Mouse (Mus musculus): ENCODE data around the gene Hsd17b14.
A peak's percentile ranks its signal among the peaks of the same experiment; 100 is the strongest.
"Not testable (repeated sequence)": the region's sequence is repeated elsewhere in the genome, so short reads cannot be mapped to it uniquely, and the experiment has no call there.

The Hsd17b14 gene

GRCm38 (mm10) chr7:45554744-45555143, at the start of gene Hsd17b14:
Gene Hsd17b14, plus strand, starts transcription at chr7:45554893.
- DNase-seq (ENCODE audit: low spot score in 2 of 2): no peak

- DNase-seq (ENCODE audit: low spot score in 2 of 2): no peak
These were observed 47.1 kb upstream of the Hsd17b14 start for GRCm38 (mm10) chr7:45507583-45507982.

DNA sequence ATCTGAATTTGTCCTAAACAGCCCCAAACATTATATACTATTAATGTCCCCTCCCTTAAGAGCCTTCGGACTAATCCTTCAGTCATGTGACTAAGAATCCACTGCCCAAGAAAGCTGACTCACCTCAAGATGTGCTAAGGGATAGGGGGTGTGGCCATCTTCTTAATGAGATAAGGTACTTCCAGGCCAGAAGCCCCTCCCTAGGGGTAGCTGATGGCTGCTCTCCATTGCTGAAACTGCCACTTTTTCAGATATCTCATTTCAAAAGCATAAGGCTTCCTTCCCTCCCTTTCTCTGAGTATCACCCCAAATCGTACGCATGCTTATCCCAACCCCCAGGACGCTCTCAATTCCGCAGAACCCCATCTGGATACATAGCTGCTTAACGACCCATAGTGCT, 46.1 kb upstream of the Hsd17b14 start:
- no peak for DNase-seq (ENCODE audit: low spot score in 2 of 2)

- DNase-seq (ENCODE audit: low spot score in 2 of 2): no peak
These were observed 45.4 kb upstream of the Hsd17b14 start for GRCm38 (mm10) chr7:45509181-45509882.

DNA sequence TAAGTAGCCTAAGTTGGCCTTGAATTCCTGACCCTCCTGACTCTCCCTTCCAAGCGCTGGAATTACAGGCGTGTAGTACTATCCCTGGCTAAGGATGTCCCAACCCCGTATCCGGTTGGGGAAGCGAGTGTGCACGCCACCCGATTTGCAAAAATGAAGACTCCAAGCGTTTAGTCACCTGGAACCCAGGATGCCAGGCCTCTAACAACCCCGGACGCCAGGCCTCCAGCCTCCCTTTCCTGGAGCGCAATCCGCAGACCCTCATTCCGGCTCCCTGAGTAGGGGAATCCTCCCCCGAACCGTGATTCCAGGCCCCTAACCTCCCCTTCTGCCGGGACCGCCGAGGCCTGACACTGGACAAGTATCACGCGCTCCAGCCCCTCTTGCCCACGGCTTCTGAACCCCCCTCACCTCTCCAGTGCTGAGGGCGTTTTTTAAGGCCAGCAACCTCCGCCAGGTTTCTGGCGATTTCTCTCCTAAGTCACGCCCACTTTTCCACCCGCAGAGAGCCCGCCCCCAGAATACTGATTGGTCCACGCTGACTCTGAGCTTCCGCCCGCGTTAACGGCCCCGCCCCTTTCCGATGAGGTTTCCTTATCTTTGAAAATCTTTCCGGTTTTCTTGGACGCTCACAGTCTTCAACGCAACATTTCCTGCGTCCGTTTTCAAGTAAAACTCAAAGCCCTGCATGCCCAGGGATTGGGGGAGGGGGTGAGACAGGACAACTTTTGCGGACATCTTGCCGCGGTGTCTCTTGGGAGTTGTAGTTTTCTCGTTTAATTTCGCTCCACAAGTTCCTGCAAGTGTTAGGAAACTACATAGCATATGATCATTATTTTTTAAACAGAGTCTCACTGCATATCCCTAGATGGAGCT, 44.5 kb upstream of the Hsd17b14 start, which contains the start of gene Nucb1:
Gene Nucb1 (minus strand): TSS at position 495 of the 876 bp plus-strand sequence.
- peak; percentile 83 to 89 for DNase-seq (ENCODE audit: low spot score in 2 of 2)

GRCm38 (mm10) chr7:45514411-45514810, 40.3 kb upstream of the Hsd17b14 start:
- no peak for DNase-seq (ENCODE audit: low spot score in 2 of 2)

GRCm38 (mm10) chr7:45515436-45515835, 39.3 kb upstream of the Hsd17b14 start:
- no peak for DNase-seq (ENCODE audit: low spot score in 2 of 2)

GRCm38 (mm10) chr7:45516846-45517245, 37.8 kb upstream of the Hsd17b14 start:
- DNase-seq (ENCODE audit: low spot score in 2 of 2): not testable (repeated sequence)

- no peak for DNase-seq (ENCODE audit: low spot score in 2 of 2)
These were observed 36.1 kb upstream of the Hsd17b14 start for GRCm38 (mm10) chr7:45518618-45519017.

DNA sequence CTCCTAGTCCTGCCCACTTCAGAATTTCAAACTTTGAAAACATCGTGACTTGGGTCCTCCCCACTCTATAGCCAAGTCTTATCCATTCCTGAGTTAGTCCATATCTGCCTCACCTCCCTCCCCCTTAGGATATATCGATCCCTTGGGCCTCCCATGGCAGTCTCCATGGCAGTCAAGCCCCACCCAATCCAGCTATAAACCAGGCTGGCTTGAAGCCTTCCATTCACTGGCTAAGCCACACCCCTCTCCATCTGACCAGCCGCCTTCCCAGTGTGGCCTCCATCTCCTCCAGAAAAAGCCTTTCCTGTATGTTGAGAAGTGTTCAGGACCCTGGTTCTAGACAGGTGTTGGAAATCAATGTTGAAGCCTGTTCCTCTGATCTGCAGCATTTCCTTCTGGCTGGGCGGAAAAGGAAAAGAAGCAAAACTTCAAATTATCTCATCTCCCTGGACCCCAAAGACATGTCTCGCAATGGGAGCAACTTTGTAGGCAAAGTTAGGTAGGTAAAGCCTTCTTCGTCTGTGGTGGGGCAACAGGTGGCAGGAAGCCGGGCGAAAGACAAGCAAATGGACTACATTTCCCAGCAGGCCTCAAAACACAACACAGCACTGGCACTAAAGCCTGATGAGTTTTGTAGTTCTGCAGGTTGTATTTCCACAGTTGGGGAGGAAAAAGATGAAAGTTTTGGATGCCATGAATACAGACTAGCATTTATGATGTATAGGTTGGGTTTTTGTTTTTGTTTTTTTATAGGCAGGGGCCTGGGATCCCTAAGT, 35.2 kb upstream of the Hsd17b14 start:
- no peak for DNase-seq (ENCODE audit: low spot score in 2 of 2)

GRCm38 (mm10) chr7:45520605-45521004, 34.1 kb upstream of the Hsd17b14 start:
- DNase-seq (ENCODE audit: low spot score in 2 of 2): no peak

GRCm38 (mm10) chr7:45521728-45522184, 32.9 kb upstream of the Hsd17b14 start:
- DNase-seq (ENCODE audit: low spot score in 2 of 2): peak; percentile 87 to 92

DNA sequence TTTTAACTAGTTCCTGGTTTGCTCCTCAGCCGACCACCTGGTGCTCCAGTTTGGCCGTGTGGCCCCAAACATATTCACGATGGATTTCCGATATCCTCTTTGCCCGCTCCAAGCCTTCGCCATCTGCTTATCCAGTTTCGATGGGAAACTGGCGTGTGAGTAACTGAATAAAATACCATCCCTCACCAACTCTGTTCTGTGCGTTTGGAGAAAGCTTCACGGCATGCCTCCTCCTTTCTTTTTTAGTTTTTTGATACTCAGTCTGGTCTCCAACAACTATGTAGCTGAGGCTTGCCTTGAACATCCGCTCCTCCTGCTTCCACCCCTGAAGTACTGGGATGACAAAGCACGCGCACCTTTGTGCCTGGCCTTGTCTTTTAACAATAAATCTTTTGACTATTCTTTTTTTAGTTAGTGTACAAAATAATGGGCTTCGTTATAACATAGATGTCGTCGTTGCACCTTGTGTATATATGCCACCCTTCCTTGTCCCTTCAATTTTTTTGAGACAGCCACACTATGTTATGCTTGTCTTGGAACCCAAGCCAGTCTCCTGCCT, 32.4 kb upstream of the Hsd17b14 start:
- DNase-seq (ENCODE audit: low spot score in 2 of 2): no peak

GRCm38 (mm10) chr7:45522957-45523676, 31.6 kb upstream of the Hsd17b14 start:
- no peak for DNase-seq (ENCODE audit: low spot score in 2 of 2)

DNA sequence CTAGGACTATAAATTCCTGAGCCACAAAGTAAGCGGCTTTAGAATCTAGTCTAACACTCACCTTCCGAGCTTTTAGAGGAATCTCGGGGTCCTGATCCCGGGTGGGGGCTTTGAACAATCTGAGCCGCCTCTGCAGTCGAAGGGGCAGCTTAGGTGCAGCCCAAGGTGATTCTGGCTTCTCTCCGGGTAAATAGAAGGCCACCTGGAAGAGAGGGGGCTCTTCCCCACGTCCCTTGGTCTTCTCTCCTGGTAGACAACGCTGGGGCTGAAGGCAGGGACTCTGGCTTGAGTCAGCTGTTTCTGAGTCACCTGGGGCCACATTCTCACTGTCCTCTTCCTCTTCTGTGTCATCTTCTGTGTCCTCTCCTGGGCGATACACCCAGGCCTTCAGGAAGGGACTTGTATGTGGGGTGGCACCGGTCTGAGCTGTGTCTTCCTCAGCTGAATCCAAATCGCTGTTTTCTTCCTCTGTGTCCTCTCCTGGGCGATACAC, 31.0 kb upstream of the Hsd17b14 start:
- DNase-seq (ENCODE audit: low spot score in 2 of 2): no peak

DNA sequence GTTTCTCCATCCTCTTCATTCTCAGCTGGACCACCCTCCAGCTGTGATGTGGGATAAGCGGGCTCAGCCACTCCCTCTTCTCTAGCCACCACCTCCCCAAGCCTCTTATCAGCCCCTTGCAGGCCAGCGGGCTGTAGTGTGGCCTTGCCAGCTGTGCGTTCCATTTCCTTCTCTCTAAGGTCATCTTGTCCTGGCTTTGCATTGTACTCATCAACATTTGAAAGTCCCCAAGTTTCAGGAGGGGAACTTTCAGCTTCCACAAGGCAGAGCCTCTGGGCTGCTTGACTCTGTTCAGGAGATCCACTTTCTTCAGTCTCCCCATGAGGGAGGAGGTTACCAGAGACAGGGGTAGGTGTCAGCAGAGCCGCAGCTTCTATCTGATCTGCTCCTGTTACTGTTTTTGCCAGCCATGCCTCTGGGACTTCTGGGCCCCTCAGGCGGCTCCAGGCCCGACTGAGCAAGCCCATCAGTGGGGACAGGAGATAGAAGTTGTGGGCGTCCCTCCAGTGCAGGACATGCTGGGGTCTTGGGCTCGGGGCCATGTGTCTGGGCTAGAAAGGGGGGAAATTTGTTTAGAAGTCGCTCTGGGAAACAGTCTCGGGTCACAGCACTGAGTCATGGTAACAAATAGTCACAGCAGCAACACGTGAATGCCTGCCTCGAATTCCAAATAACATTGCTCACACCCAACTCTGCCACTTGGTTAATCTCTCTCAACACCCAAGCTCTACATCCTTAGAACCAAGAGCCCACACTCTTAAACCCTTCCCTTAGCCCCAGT, 29.7 kb upstream of the Hsd17b14 start:
- no peak for DNase-seq (ENCODE audit: low spot score in 2 of 2)

DNA sequence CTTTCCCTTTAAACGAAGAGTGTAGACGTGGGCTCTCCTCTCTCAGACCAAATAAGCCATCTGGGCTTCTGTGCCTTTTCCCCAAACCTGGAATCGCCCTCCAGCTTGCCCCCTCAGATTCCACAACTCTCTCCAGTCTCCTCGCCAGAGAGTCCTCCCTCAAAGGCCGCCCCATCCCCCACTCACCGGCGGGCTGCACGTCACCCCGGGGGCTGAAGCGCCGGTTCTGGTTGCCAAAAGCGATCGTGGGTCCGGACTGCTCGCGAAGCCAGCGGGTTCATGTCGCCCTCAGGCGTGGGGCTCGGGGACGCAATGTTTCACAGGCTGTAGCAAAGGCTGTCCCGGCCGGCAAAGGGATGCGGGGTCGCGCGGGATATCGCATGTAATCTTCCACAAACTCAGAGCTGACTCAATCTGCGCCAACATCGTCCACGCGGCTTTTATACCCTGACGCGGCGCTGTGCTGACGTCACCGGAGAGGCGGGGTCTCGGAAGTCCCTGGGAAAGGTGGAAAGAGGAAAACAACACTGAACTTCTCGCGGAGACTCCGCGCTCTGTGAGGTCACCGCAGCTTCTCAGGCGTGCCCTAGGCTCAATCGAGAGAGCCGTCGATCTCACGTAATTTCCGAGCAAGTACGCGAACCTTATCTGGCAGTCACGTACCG, 28.8 kb upstream of the Hsd17b14 start, which contains the start of the genes Ppp1r15a and Plekha4:
Gene Ppp1r15a (minus strand): TSS at position 460 of the 665 bp plus-strand sequence.
Gene Plekha4 (plus strand): TSS at position 522 of the 665 bp plus-strand sequence.
- DNase-seq (ENCODE audit: low spot score in 2 of 2): peak; percentile 87 to 94

GRCm38 (mm10) chr7:45526474-45527120, 28.1 kb upstream of the Hsd17b14 start:
- DNase-seq (ENCODE audit: low spot score in 2 of 2): no peak

DNA sequence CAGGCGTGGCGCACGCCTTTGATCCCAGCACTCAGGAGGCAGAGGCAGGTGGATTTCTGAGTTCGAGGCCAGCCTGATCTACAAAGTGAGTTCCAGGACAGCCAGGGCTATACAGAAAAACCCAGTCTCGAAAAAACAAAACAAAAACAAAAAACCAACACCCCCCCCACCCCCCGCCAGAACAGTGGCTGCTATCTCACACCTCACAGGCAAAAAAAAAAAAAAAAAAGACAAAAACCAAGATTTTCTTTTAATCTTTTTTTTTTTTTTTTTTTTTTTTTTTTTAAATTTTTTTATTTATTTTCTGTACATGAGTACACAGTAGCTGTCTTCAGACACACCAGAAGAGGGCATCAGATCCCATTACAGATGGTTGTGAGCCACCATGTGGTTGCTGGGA, 27.5 kb upstream of the Hsd17b14 start:
- DNase-seq (ENCODE audit: low spot score in 2 of 2): not testable (repeated sequence)
